Mouse (Mus musculus) layer of hippocampus, postnatal 25 days (tissue): Measurements from ENCODE around the gene Ctu2. TPM values are rescaled to one million over a fixed set of nuclear protein-coding genes. Genes with fewer than 3 reads are reported as not detected.

Experiments
- DNase-seq, 2 experiments: peaks; one replicate each; pipeline ENCODE4 v3.0.0; 2022; ENCODE audit warnings: mixed read lengths in 2 of 2, low spot score in 1 of 2; ENCODE audit errors: extremely low spot score in 1 of 2
- total RNA-seq, 2 experiments: library from RNA; stranded (reverse); gene quantifications; 2 replicates each; pipeline ENCODE4 v1.2.3; 2021

Ctu2 gene
- 10 to 100 TPM; 22.1 to 22.2 TPM for total RNA-seq

GRCm38 (mm10) chr8:122475580-122476320 is at the start of gene Ctu2, which contains the start of gene Rnf166:
Ctu2 (plus strand) TSS chr8:122476143.
Rnf166 (minus strand) TSS chr8:122476064.
- peak; percentile 94 to 97 for DNase-seq

GRCm38 (mm10) chr8:122426145-122426544 is 49.8 kb upstream of the Ctu2 start:
- no peak for DNase-seq

DNA sequence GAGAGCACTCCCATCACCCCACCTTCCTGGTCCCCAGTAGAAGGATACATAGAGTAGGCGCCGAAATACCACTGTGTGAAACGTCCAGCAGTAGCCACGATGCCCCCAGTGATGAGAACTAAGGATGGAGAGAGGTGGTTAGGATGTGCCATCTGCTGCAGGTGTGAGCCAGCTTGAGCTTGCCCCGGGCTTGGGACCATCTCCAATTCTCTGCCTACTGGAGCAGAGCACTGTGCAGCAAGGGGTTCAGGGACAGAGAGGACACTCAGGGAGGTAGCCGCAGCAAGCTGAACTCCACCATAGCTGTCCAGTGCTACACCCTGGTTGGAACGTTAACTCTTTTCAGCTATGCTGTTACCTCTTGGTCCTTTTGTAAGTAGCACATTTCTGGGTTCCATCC is 48.3 kb upstream of the Ctu2 start:
- DNase-seq = no peak

GRCm38 (mm10) chr8:122428163-122428562 is 47.8 kb upstream of the Ctu2 start:
- no peak for DNase-seq

DNA sequence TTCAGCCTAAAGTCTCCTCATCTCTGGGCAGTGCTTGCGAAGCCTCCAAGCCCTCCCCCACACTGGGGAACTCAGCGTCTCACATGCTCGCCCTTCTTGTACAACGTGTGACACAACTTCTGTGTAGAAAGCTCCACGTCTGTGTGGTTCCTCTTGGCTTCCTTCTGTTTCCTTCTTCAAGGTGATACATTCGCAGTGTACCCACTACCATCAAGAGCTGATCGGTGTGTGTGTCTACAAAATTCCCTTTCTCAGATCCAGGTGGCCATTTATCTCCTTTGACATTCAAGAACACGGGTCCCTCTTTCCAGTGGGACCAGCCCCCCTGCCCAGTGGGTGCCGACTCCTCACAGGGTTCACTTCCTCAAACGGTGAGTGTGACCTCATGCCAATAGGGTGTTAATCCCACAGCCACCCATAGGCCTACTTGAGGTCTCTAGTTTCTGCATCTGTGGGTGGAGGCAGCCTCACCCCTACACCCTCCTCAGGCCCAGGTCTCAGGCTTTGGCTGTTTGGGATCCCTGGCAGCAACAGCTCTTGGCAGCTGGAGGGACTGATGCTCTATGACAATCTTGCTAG is 45.8 kb upstream of the Ctu2 start:
- no peak for DNase-seq

DNA sequence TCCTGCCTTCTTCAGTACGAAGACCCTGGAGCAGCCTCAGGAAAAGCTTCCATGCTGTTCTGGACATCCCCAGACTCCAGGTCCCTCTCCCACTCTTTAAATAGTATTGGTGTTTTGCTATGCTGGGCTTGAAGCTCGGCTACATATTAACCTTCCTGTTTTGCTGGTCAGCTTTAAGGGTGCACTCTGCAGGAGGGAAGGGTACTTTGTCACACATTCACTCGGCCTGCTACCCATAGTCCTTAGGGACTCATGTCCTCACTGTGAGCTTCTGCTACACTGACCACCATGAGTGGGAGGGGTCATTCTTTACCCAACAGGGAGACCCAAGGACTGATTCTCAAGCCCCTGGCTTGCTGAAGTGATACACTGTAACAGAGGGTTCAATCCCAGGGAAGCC is 45.3 kb upstream of the Ctu2 start:
- no peak for DNase-seq

- DNase-seq = no peak
Observed at GRCm38 (mm10) chr8:122431694-122432442, 44.1 kb upstream of the Ctu2 start.

- no peak for DNase-seq
Observed at GRCm38 (mm10) chr8:122432443-122433268, 43.3 kb upstream of the Ctu2 start, which contains the start of gene Cyba. Cyba (minus strand) TSS chr8:122432930.

DNA sequence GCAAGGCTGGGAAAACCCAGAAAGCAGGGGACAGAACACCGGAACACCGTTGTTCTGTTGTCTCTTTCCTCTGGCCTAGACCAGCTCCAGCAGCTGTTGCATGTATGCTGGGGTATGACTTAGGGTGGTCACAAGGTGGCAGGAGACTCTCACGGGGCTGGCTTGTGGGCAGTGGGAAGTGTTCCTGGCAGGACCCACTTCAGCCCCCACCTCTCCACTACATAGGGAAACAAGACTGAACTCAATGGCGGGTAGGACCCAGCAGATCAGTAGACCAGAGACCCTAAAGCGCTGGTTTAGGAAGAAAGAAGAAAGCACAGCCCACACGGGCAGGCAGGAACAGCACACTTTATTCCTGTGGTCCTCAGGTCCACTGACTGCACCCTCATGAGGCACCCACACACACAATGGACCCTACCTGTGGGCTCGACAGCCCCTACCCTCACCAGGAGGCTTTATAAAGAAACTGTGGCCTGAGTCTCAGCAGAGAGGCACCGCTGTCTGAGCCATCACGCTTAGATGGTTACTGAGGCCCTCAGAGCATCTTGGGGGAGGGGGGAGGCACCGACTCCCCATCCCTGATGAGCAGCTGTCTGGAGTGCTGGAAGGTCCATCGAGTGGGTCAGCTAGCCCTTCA is 42.6 kb upstream of the Ctu2 start:
- DNase-seq = no peak

- DNase-seq = no peak
Observed at GRCm38 (mm10) chr8:122435375-122435774, 40.6 kb upstream of the Ctu2 start.

DNA sequence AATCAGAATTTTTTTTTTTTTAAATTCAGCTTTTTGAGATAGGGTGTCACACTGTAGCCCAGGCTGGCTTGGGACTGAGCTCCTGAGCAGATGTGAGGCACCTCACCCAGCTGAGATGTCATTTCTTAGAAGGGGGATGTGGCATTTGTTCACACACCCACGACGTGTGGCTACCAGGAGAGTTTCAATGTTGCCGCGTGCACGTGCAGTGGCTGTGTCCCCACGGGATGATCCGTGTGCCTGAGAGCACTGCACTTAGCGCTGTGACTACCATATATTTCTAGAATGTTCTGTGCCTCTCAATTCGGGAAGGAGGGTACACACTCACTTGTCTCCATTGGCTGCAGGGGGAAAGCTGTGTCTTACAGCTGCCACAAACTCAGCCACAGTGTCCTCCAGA is 39.8 kb upstream of the Ctu2 start:
- DNase-seq = no peak

- no peak for DNase-seq
Observed at GRCm38 (mm10) chr8:122436586-122437125, 39.3 kb upstream of the Ctu2 start.

DNA sequence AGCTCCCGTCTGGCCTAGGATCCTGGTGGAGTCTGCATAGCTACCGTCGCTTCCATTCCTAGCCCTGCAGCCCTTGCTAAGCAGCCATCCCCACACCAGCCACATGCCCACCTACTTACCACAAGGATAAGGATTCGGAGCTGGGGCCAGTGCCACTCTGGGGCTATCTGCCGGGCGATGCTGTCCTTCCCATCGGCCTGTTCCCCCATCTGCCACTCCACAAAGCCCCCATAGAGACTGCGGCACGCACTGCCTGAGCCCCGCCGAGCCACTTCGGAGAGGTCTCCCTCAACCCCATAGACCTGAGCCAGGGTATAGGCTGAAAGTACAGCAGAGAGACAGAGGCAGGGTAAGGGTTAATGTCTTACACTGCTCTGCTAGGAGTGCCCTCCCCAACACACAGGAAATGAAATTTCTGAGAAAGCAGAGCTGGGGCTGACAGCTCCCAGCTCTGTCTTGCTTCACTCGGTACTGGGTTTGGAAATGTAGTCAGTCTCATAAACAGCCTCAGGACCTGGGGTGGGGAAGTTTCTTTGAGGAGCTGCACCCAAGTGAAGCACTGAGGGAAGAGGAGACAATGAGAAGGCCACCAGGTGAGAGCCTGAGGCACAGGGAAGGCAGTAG is 38.1 kb upstream of the Ctu2 start:
- DNase-seq = no peak

GRCm38 (mm10) chr8:122439336-122439735 is 36.6 kb upstream of the Ctu2 start:
- DNase-seq = no peak

DNA sequence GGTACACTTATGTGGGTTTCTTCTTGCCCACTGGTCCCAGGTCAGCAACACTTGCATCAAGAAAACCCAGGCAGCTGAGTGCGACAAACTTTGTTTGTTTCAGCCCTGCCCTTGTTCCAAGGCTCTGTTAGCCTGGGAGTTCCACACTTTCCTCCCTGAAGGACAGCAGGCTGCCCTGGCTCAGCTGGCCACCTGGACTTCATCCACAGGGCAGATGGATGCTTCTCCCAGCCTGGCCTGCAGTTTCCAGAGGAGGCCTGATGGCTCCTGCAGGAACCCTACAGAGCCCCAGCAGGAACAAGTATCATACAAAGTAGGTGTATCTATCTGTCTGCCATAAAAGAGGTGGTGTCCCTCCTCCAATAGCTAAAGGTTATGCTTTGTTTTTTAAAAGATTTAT is 34.6 kb upstream of the Ctu2 start:
- no peak for DNase-seq

GRCm38 (mm10) chr8:122442356-122442755 is 33.6 kb upstream of the Ctu2 start:
- DNase-seq = no peak

GRCm38 (mm10) chr8:122442781-122443180 is 33.2 kb upstream of the Ctu2 start:
- no peak for DNase-seq

DNA sequence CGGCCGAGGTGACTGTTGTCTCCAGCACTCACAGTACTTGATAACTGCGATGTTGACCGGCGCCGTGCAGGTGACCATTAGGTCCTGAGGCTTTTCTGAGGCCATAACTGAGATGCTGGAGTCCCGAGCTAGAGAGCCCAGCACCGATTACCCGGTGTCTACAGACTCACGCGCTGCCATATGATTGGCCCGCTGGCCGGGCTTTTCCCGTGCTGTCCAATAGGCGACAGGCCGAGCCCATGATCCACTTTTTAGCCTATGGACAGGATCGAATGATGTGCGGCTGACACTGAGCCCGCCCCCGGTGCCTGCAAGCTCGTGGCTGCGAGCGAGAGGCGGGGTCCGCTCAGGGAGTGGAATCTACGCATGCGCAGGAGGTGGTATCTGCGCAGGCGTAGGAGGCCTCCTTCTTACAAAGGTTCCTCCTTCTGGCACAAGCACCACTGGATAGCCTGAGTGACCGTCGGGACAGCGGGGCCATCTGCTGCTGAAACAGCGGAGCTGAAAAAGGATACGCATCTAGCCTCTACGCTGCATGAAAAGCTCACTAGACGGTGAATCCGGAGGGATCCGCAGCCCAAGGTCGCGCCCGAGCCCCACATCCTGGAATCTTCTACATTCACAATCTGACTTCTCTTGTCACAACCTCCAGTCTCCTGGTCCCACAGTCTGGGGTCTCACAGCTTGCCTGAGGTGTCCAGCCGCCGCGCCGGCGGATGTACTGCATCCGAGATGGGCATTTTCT is 32.5 kb upstream of the Ctu2 start, which contains the start of gene Mvd:
Gene Mvd (minus strand): TSS at position 161 of the 745 bp plus-strand sequence.
- peak; percentile 88 to 93 for DNase-seq
